Mouse (Mus musculus) ES-E14 (cell line): ENCODE data around the gene Erf.

Source experiments
- CHD2 ChIP-seq: IDR thresholded peaks from 2 replicates; pipeline ENCODE4 v1.6.1; 2014; ENCODE audit warnings: mild to moderate bottlenecking, low read depth, low read length, inconsistent platforms
- HCFC1 ChIP-seq: IDR thresholded peaks from 2 replicates; pipeline ENCODE4 v1.6.1; 2012; ENCODE audit warnings: low read length, inconsistent platforms, borderline replicate concordance; ENCODE audit not compliant: insufficient read depth
- MAFK ChIP-seq: IDR thresholded peaks from 2 replicates; pipeline ENCODE4 v1.6.1; 2014; ENCODE audit warnings: mild to moderate bottlenecking, low read depth, low read length, inconsistent platforms; ENCODE audit not compliant: insufficient read depth
- ZNF384 ChIP-seq: IDR thresholded peaks from 2 replicates; pipeline ENCODE4 v1.6.1; 2012; ENCODE audit warnings: low read depth, low read length, inconsistent platforms

- TF ChIP-seq HCFC1 (no peak), CHD2 (no peak), MAFK (no peak), ZNF384 (no peak)
Observed at GRCm38 (mm10) chr7:25251822-25252221, 1.3 kb upstream of the Erf start.
